Mouse (Mus musculus) adrenal gland, postnatal 25 days (tissue): ENCODE measurements around the gene Pla2g12b. TPM values are rescaled to one million over a fixed set of nuclear protein-coding genes. Genes with fewer than 3 reads are reported as not detected.

Experiments
- DNase-seq: peaks from one replicate; pipeline ENCODE4 v3.0.0; 2021; ENCODE audit warnings: mixed read lengths
- total RNA-seq: library from RNA; stranded (reverse); gene quantifications from 2 replicates; pipeline ENCODE4 v1.2.3, GENCODE M21; 2021

The Pla2g12b gene
- total RNA-seq, 1 experiment from 2014 or later = not detected

DNA sequence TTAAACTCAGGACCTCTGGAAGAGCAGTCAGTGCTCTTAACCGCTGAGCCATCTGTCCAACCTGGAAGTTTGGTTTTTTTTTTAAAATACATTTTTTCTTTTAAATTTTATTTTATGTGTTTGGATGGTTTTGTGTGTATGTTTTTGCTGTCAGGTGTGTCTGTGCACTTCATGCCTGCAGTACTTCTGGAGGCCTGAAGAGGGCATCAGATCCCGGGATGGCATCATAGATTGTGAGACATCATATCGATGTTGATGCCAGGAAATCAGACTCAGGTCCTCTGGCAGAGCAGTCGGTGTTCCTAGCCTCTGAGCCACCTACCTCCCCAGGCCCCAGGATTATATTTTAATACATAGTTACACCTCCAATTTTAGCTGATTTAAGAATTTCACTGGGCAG lies 10.3 kb downstream of the Pla2g12b start:
- no peak for DNase-seq

- no peak for DNase-seq
These were observed 13.2 kb downstream of the Pla2g12b start for GRCm38 (mm10) chr10:59416623-59417022.

GRCm38 (mm10) chr10:59419516-59419915 lies 16.1 kb downstream of the Pla2g12b start:
- DNase-seq = no peak

GRCm38 (mm10) chr10:59424453-59424852 lies 21.0 kb downstream of the Pla2g12b start:
- no peak for DNase-seq

- peak; percentile 58 for DNase-seq
These were observed 21.9 kb downstream of the Pla2g12b start for GRCm38 (mm10) chr10:59425369-59425768.

GRCm38 (mm10) chr10:59426371-59426770 lies 22.9 kb downstream of the Pla2g12b start:
- no peak for DNase-seq

DNA sequence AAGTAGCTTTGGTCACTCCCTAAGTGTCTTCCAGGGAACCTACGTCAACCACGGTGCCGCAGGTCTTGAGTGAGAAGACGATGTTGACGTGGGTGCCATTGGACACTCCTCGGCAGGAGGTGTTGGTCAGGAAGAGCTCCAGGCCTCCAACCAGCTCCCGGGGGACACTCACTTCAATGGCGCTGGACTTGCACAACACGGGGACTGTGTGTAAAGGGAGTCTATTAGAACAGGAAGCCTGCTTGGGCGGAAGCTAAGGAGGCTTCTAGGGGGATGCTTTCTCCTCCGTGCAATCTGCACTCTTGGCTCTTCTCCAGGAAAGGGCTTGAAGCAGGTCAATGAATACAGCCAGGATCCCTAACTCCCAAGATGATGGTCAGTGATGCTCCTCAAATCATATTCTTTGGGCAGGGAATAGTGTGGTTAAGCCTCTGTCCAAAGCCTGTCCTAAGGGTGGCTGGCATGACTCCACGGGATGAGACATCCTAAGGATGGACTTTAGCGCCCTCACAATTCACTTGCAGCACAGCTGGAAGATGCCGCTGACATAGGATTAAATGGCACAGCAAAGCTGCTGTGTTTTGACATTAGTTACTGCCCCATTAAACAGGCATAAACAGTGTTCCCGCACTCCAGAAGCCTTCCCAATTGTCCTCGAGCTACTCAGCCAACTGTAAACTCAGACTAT lies 26.1 kb downstream of the Pla2g12b start:
- DNase-seq = no peak

- no peak for DNase-seq
These were observed 27.3 kb downstream of the Pla2g12b start for GRCm38 (mm10) chr10:59430701-59431218.

GRCm38 (mm10) chr10:59435746-59436145 lies 32.3 kb downstream of the Pla2g12b start:
- DNase-seq = no peak

- no peak for DNase-seq
These were observed 35.2 kb downstream of the Pla2g12b start for GRCm38 (mm10) chr10:59438651-59439050.

- DNase-seq = peak; percentile 45
These were observed 36.1 kb downstream of the Pla2g12b start for GRCm38 (mm10) chr10:59439508-59439931.

- DNase-seq = no peak
These were observed 36.7 kb downstream of the Pla2g12b start for GRCm38 (mm10) chr10:59440177-59440576.

GRCm38 (mm10) chr10:59441735-59442134 lies 38.3 kb downstream of the Pla2g12b start, which contains the start of gene Oit3:
Oit3 (minus strand) TSS chr10:59441778.
- DNase-seq = no peak

GRCm38 (mm10) chr10:59443212-59443611 lies 39.8 kb downstream of the Pla2g12b start:
- DNase-seq = peak; percentile 22

GRCm38 (mm10) chr10:59444106-59444505 lies 40.6 kb downstream of the Pla2g12b start:
- no peak for DNase-seq

- no peak for DNase-seq
These were observed 41.2 kb downstream of the Pla2g12b start for GRCm38 (mm10) chr10:59444635-59445034.

DNA sequence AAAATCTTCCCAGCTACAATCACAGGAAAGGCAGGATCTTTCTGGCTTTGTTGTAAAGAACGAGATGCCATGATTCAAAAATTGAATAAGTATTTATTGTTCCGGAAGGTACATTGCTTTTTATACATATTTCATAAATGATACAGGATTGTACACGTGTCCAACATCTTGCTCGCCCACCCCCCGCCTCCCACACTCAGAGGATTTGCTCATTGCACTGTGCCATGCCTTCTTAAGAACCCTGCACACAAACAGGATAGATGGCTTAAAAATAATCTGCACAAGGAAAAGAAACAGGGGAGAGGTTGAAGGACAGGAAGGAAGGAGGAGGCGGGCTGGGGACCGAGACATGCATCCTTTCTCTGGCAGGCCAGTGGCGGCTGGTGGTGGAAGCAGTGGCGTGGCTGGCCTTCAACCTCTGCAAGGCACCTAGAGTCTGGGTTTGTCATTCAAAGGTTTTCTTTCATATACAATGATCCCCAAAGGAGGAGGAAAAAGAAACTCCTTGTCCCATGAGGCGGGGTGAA lies 43.5 kb downstream of the Pla2g12b start:
- DNase-seq = no peak

DNA sequence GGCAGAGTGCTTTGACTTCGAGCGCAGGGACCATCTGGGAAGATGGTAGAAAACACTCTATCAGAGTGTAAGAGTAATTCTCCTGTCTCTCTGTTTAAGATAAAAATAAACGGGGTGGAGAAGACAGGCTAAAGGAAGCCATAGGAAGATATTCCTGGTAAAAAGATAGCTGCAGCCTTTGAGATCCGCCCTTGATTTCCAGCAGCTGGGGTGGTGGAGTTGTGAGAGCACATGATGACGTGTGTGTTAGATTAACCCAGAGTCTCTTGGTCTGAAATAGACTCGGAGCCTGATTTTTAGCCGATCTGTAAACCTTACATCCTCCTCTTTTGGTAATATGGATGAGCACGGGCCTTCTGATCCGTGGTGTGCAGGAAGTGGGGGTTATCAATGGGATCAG lies 44.1 kb downstream of the Pla2g12b start:
- no peak for DNase-seq

DNA sequence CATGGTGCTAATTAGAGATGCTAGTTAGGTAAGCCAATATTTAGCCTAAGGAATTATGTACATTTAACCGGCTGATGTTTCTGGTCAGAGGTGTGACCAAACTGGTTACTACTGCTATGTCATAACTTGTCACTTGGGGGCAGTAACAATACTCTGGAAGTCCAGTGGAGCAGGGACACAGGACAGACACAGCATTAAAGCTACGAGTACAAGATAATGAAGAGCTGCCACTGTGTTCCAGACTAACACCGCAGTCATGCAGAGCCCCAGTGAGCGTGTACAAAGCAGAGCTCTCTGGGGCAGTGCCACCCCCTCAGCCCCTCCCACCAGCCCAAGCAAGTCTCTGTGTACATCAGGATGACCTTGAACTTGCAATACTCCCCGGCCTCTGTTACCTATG lies 48.4 kb downstream of the Pla2g12b start:
- no peak for DNase-seq

GRCm38 (mm10) chr10:59454631-59455030 lies 51.2 kb downstream of the Pla2g12b start:
- DNase-seq = no peak

DNA sequence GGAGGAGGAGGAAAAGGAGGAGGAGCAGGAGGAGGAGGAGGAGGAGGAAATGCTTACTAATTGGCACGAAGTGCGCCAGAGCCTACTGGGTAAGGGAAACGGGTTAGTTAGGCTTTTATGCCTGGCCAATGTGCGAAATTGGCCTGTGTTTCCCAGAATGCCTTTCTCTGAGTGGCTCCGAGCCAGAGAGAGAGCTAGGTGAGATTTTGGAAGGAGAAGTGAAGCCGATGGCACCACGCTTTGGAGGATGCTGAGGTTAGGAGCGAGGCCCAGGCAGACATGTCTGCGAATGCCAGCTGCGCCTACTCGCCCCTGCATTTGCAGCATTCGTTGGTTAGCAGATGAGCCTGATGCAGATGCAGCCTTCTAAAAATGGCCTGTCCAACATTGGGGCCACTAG lies 56.3 kb downstream of the Pla2g12b start:
- DNase-seq = no peak

DNA sequence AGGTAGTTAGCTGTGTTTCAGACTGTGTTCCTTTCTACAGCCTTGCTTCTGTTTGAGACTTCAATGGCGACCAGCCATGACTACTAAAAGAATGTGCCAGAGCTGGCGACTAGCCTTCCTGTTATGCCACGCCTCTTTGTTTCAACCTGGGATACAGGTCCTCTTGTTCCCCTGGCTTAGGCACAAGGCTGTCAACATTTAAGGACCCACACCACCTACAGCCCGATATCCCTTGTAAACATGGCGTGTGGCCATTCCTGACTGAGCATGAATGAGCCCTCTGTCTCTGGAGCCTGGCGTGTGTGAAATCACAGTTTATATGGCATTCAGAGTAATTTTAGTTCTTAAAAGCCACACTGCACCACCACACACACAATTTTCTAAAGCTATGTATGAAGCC lies 58.8 kb downstream of the Pla2g12b start:
- no peak for DNase-seq

DNA sequence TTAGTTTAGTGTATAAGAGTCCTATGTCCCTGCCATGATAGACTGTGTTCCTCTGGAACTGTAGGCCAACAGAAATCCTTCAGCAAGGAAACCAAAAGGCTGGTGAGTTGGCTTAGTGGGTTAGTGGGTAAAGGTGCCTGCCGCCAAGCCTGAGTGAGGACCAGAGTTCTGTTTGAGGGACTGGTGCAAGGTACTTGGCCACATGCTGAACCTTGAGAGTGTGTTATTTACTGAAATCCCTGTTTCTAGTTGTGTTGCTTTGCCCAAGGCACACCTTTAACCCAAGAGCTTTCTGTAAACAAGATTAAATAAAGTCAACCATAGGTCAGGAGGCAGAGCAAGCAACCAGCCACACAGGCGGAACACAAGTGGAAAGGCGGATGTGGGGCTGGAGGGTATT lies 62.1 kb downstream of the Pla2g12b start:
- DNase-seq = no peak

- DNase-seq = no peak
These were observed 63.2 kb downstream of the Pla2g12b start for GRCm38 (mm10) chr10:59466626-59467025.
